In the genomic region with DNA sequence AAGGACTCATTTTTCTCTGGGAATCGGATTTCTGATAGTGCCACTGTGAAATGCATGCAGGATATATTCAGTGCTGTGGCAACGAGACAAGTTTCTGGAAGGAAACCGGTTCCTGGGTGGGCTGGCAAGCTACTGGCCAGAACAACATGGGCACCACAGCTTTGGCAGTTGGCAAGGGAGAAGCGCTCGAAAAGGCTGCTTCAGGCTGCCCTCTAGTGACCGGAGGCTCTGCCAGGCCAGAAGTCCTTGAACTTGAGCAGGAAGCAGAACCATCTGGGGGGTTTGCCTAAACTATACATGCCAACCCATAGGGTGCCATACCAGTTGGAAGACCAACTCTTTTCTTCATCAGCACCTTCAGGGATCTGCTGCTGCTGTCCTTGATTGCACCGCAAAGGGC, we compare ENCODE assay signal across 10 mouse cellular contexts. TPM values are rescaled to one million over a fixed set of nuclear protein-coding genes. Genes with fewer than 3 reads are reported as not detected.
A peak's percentile ranks its signal among the peaks of the same experiment; 100 is the strongest.
DNase-seq lines count a peak whose midpoint lies in the region; ATAC-seq and TF ChIP-seq lines count a peak whose summit lies in the region.
"Had no signal": no experiment of that assay in that cellular context is flagged by ENCODE, and none has a peak within 500 bp of the region (broad histone marks: within the 10 kb centered on the region; RNA-seq: fewer than 3 reads in every experiment).

No protein-coding gene starts in this region.

- H3K9me3 ChIP-seq in kidney, postnatal 0 days (replicated peaks; ENCODE audit: low read length), result no peaks in the 10 kb centered on the region
- H3K9me3 ChIP-seq in midbrain, embryonic 13.5 days, result no peaks in the 10 kb centered on the region
- H3K9me3 ChIP-seq: embryonic facial prominence, embryonic 12.5 days; limb, embryonic 15.5 days had no signal

- H3K4me1 ChIP-seq in kidney, postnatal 0 days (replicated peaks; ENCODE audit: insufficient read depth, low read length), result 0 out of 2 replicates have a peak, but pooled peaks cover 9% of the 10 kb centered on the region
- peaks cover 68% of the 10 kb centered on the region for H3K4me1 ChIP-seq in midbrain, embryonic 13.5 days (replicated peaks)

- no peak overlapping the region for H3K4me2 ChIP-seq in kidney, postnatal 0 days (ENCODE audit: low read length)
- H3K4me2 ChIP-seq in midbrain, embryonic 13.5 days (replicated peaks), result no peak overlapping the region
- H3K4me2 ChIP-seq: embryonic facial prominence, embryonic 12.5 days; limb, embryonic 15.5 days had no signal

- H3K27me3 ChIP-seq in kidney, postnatal 0 days (ENCODE audit: insufficient read depth, low read length), result no peaks in the 10 kb centered on the region
- peaks cover 15% of the 10 kb centered on the region for H3K27me3 ChIP-seq in midbrain, embryonic 13.5 days

- no peak overlapping the region for H3K9ac ChIP-seq in kidney, postnatal 0 days (ENCODE audit: low read depth, low read length)
- H3K9ac ChIP-seq in midbrain, embryonic 13.5 days (replicated peaks), result no peak overlapping the region
- H3K9ac ChIP-seq: embryonic facial prominence, embryonic 12.5 days; limb, embryonic 15.5 days had no signal

- 64% methylated on average over 7 of the region's 7 CpGs for WGBS in kidney, postnatal 0 days
- WGBS in midbrain, embryonic 13.5 days, result 67% methylated on average over 7 of the region's 7 CpGs

- DNase-seq in ovary, adult 18-20 months (ENCODE audit: low spot score), result peak; percentile 46
- no peak for DNase-seq in ovary, postnatal 10 days (ENCODE audit: low spot score)
- peak; percentile 80 for DNase-seq in adrenal gland, postnatal 14 days
- DNase-seq in frontal cortex, postnatal 14 days (ENCODE audit: low spot score in 2 of 2), result peak; percentile 54 to 61
- peak; percentile 64 for DNase-seq in kidney, postnatal 0 days (ENCODE audit: low spot score)
- peak; percentile 77 to 81 for DNase-seq in lung, adult 18-20 months
- peak; percentile 26 to 27 for DNase-seq in spleen, postnatal 36 days (ENCODE audit: low spot score in 2 of 2)

- no peak overlapping the region for H3K4me3 ChIP-seq in kidney, postnatal 0 days (replicated peaks; ENCODE audit: low read depth, low read length)
- H3K4me3 ChIP-seq in midbrain, embryonic 13.5 days (replicated peaks), result no peak overlapping the region
- H3K4me3 ChIP-seq: embryonic facial prominence, embryonic 12.5 days; limb, embryonic 15.5 days had no signal

- H3K36me3 ChIP-seq in kidney, postnatal 0 days (ENCODE audit: insufficient read depth, low read length), result no peaks in the 10 kb centered on the region
- no peaks in the 10 kb centered on the region for H3K36me3 ChIP-seq in midbrain, embryonic 13.5 days
- H3K36me3 ChIP-seq: embryonic facial prominence, embryonic 12.5 days; limb, embryonic 15.5 days had no signal

- H3K27ac ChIP-seq in kidney, postnatal 0 days, result no peak overlapping the region
- no peak overlapping the region for H3K27ac ChIP-seq in midbrain, embryonic 13.5 days
- H3K27ac ChIP-seq: embryonic facial prominence, embryonic 12.5 days; limb, embryonic 15.5 days had no signal

- ATAC-seq in kidney, postnatal 0 days (replicated peaks; ENCODE audit: low FRiP score, low read depth), result no peak
- no peak for ATAC-seq in midbrain, embryonic 13.5 days

- peak; percentile 64 for TF ChIP-seq CTCF in kidney, postnatal 0 days (IDR thresholded peaks at IDR 0.05; ENCODE audit: low read depth)

RNA-seq across cellular contexts. Expression of a gene that starts 12.1 kb away (rescaled TPM):
- total RNA-seq in adrenal gland, postnatal 14 days (2021), result 30.0 and 36.9 TPM in 2 replicates
- polyA plus RNA-seq in kidney, postnatal 0 days (2015; fragmentation: Nextera tagmentation; extraction: Ambion mirVana), result 46.9 and 58.5 TPM in 2 replicates
- polyA plus RNA-seq in midbrain, embryonic 13.5 days (2015; fragmentation: Nextera tagmentation; extraction: Ambion mirVana), result 6.0 and 7.4 TPM in 2 replicates

RNA-seq across cellular contexts. Expression of a gene that starts 33.9 kb away (rescaled TPM):
- 17.2 and 20.2 TPM in 2 replicates for total RNA-seq in adrenal gland, postnatal 14 days (2021)
- 7.5 and 9.5 TPM in 2 replicates for polyA plus RNA-seq in kidney, postnatal 0 days (2015; fragmentation: Nextera tagmentation; extraction: Ambion mirVana)
- 49.2 and 50.4 TPM in 2 replicates for polyA plus RNA-seq in midbrain, embryonic 13.5 days (2015; fragmentation: Nextera tagmentation; extraction: Ambion mirVana)
